Mouse (Mus musculus) kidney, adult 2 months (tissue): Measurements from ENCODE around the gene Ralgps1. TPM values are rescaled to one million over a fixed set of nuclear protein-coding genes. Genes with fewer than 3 reads are reported as not detected.
"Not testable (repeated sequence)": the region's sequence is repeated elsewhere in the genome, so short reads cannot be mapped to it uniquely, and the experiment has no call there.

Source experiments
- DNase-seq: peaks from one replicate; pipeline ENCODE4 v3.0.0; 2021
- H3K27ac ChIP-seq: fragments of 200-500 bp; 2 replicates; pipeline ENCODE4 v1.5.1; 2012; ENCODE audit warnings: low read depth, low read length, control low read depth, inconsistent platforms; ENCODE audit not compliant: insufficient read depth
- H3K27me3 ChIP-seq: fragments of 200-500 bp; replicated peaks from 2 replicates; pipeline ENCODE4 v1.6.1; 2012; ENCODE audit warnings: mild to moderate bottlenecking, moderate library complexity, low read length, inconsistent platforms; ENCODE audit not compliant: control insufficient read depth, insufficient read depth
- H3K36me3 ChIP-seq: fragments of 200-500 bp; 2 replicates; pipeline ENCODE4 v1.6.1; 2012; ENCODE audit warnings: mild to moderate bottlenecking, moderate library complexity, low read length, inconsistent platforms; ENCODE audit not compliant: control insufficient read depth, insufficient read depth
- H3K4me1 ChIP-seq: fragments of 200-500 bp; 2 replicates; pipeline ENCODE4 v1.6.1; 2011; ENCODE audit warnings: low read length; ENCODE audit not compliant: control insufficient read depth, insufficient read depth
- H3K4me3 ChIP-seq: fragments of 200-500 bp; 2 replicates; pipeline ENCODE4 v1.5.1; 2011; ENCODE audit warnings: mild to moderate bottlenecking, low read depth, low read length, control low read depth; ENCODE audit not compliant: insufficient read depth
- CTCF ChIP-seq: fragments of 200-500 bp; conservative IDR thresholded peaks from 2 replicates; pipeline ENCODE4 v1.5.1; 2011; ENCODE audit warnings: low read depth, mild to moderate bottlenecking, control low read depth, low read length, moderate library complexity, mixed read lengths; ENCODE audit not compliant: insufficient read depth, insufficient read length
- POLR2A ChIP-seq: fragments of 200-500 bp; IDR thresholded peaks from one replicate; pipeline ENCODE4 v1.6.1; 2011; ENCODE audit warnings: low read depth, low read length, control low read depth
- WGBS: fragments of 180-500 bp; shearing (Covaris S2); methylation state at CpG from one replicate; pipeline ENCODE4 v1.1.7; 2018; 5-methylcytosine and 5-hydroxymethylcytosine counted together
- polyA plus RNA-seq: library from polyadenylated mRNA; depleted of rRNA; stranded (reverse); fragments of >200 nt; gene quantifications from 2 replicates; pipeline ENCODE4 v1.2.3, GENCODE M21; 2012

The Ralgps1 gene
- polyA plus RNA-seq, 1 experiment, result 4.9 TPM

- H3K27ac ChIP-seq, result no peak overlapping the region
- no peak overlapping the region for H3K4me3 ChIP-seq
- no peak for DNase-seq
- H3K36me3 ChIP-seq, result no peaks in the 10 kb centered on the region
- no peaks in the 10 kb centered on the region for H3K4me1 ChIP-seq
- TF ChIP-seq POLR2A (no peak), CTCF (no peak)
- WGBS, result 79% methylated on average over 6 of the region's 6 CpGs
- H3K27me3 ChIP-seq, result no peaks in the 10 kb centered on the region
Observed at GRCm38 (mm10) chr2:33122856-33123255, 248.4 kb downstream of the Ralgps1 start.

DNA sequence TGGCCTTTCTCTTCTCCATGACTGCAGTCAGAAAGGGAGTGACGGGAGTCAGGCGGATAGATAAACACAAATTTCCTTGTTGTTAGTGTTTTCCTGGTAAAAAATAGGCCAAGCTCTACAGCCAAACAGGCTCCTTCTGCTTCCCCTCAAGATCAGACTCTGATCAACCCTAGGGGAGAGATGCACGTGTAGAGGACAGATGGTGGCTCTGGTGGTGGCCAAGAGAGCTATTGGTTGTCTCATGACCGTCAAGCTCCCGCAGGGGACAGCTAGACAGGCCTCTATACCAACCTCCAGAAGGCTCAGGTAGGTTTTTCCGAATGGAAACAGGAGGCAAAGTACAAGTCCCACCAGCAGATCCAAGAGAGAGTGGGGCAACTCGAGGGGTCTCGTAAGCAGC lies 270.8 kb downstream of the Ralgps1 start:
- WGBS, result 88% methylated on average over 8 of the region's 8 CpGs
- no peak overlapping the region for H3K4me3 ChIP-seq
- TF ChIP-seq CTCF (no peak), POLR2A (no peak)
- H3K36me3 ChIP-seq, result no peaks in the 10 kb centered on the region
- H3K27ac ChIP-seq, result no peak overlapping the region
- no peaks in the 10 kb centered on the region for H3K4me1 ChIP-seq
- no peaks in the 10 kb centered on the region for H3K27me3 ChIP-seq
- no peak for DNase-seq

DNA sequence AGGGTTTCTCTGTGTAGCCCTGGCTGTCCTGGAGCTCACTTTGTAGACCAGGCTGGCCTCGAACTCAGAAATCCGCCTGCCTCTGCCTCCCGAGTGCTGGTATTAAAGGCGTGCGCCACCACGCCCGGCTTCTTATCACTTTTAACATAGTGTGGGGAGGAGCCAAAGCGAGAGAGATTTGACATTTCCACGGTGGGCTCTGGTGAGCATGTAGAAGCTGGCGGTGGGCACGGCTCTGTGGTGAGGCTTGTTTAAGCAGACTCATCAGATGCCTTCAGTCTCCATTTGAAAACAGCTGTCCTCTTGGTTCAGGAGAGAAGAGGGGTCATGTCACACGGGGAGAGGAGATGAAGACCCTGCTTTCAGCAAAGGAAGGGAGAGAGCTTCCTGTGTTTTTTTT lies 274.0 kb downstream of the Ralgps1 start:
- WGBS, result 88% methylated on average over 12 of the region's 12 CpGs
- not testable (repeated sequence) for H3K4me1 ChIP-seq, H3K36me3 ChIP-seq, DNase-seq, H3K27me3 ChIP-seq, H3K27ac ChIP-seq, H3K4me3 ChIP-seq

DNA sequence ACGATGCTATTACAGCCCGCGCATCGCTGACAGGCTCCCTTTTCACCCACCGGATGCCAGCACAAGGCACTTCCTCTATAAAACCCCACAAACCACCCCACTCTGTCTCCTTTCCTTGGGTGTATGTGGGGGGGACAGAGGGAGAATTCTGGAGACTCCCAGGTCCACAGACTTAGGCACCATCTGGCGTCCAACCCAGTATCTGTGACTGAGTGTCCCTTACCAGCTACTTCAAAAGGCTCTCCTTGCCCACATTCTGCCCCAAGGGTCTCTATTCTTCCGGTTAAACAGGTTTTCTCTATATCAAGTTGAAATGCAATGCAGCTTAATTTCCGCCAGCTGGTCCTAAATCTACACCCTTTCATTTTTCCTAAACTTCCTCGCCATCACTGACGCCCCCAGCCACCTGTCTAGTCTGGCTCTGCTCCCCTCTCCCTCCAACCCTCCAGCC lies 276.0 kb downstream of the Ralgps1 start:
- Histone ChIP-seq H3K4me3 (no peak overlapping the region), H3K4me1 (no peaks in the 10 kb centered on the region), H3K36me3 (no peaks in the 10 kb centered on the region), H3K27ac (no peak overlapping the region), H3K27me3 (no peaks in the 10 kb centered on the region)
- 52% methylated on average over 10 of the region's 10 CpGs for WGBS
- TF ChIP-seq POLR2A (no peak), CTCF (no peak)
- no peak for DNase-seq

DNA sequence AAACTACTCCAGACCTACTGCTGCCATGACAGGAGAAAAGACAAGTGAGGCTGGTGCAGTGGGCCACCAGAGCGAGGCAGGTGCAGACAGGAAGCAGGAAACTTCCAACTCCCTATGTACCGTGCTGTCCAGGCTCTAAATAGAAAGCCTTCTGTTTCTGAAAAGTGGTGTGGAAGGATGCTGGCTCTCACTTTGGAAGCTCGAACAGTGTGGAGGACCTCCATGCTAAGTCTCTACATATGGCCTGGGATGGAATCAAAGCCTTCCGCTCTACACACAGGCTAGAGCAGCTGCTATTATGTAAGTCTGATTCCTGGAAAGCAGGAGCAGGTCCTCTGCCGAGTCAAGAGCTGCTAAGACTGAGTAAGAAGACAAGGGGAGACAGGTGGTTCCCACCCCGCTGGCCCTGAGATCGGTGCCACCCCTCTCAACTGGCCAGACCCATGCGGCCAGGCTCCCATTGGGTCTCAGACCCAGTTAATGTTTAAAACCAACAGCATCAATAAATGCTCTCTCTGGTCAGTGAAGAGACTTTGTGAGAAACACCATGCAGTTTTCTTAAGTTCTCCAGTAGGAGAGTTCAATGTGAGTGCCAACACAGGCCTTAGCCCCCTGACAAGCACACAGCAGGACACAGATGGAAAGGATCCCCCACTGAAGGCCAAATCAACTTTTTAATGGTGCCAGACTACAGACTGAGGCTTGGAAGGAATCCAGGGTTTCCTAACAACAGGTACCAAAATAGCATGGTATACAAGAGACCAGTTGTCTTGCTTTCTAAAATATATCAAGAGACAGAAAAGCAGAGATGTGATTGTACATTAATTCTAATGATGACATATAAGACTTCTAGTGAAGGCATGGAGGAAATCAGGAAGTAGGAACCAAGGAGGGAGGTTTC lies 280.4 kb downstream of the Ralgps1 start:
- 87% methylated on average over 8 of the region's 8 CpGs for WGBS
- TF ChIP-seq POLR2A (no peak), CTCF (no peak)
- no peak for DNase-seq

GRCm38 (mm10) chr2:33090033-33090400 lies 281.3 kb downstream of the Ralgps1 start:
- not testable (repeated sequence) for DNase-seq, H3K4me3 ChIP-seq, H3K27ac ChIP-seq, H3K27me3 ChIP-seq, H3K4me1 ChIP-seq, H3K36me3 ChIP-seq
- 39% methylated on average over 1 of the region's 1 CpGs for WGBS

More for the DNA sequence above, 280.4 kb downstream of the Ralgps1 start:
- H3K27ac ChIP-seq, result no peak overlapping the region
- no peaks in the 10 kb centered on the region for H3K27me3 ChIP-seq
- no peaks in the 10 kb centered on the region for H3K4me1 ChIP-seq
- no peak overlapping the region for H3K4me3 ChIP-seq
- H3K36me3 ChIP-seq, result no peaks in the 10 kb centered on the region

DNA sequence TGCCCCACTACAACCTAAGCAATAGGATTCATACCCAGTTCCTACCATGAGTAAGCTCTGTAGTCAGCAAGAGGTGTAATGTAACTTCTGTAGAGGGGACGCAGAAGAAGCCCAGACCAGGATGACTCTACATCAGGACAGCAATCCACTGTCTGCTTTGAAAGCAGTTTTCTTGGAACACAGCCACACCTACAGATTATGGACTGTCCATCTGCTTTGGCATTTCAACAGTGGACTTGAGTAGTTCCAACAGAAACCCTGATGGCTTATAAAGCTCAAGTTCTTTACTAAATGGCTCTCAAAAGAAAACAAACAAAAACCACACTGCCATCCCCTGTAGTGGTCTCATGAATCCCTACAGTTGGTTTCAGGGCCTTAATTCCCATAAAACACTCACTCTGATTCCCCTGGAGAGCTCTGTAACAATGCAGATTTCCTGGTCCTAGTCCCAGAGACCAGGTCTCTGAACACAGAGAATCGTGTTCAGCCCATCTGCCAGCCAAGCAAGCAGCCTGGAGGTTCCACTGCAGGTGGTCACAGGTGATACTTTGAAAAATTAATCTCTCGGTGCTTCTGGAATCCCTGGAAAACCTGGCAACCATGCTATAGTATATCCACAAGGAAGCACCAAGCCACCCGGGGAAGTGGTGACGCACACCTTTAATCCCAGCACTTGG lies 281.8 kb downstream of the Ralgps1 start:
- TF ChIP-seq CTCF, result no peak
- no peak for TF ChIP-seq POLR2A
- WGBS, result 86% methylated on average over 5 of the region's 5 CpGs
- no peak for DNase-seq
- Histone ChIP-seq H3K27me3 (no peaks in the 10 kb centered on the region), H3K4me3 (no peak overlapping the region), H3K4me1 (no peaks in the 10 kb centered on the region), H3K27ac (no peak overlapping the region), H3K36me3 (no peaks in the 10 kb centered on the region)
